Mouse (Mus musculus) heart, adult 2 months (tissue): Measurements from ENCODE around the gene Ptprd. TPM values are rescaled to one million over a fixed set of nuclear protein-coding genes. Genes with fewer than 3 reads are reported as not detected.

Source experiments
- DNase-seq, 2 experiments: peaks; one replicate each; pipeline ENCODE4 v3.0.0; 2021
- H3K27ac ChIP-seq: fragments of 200-600 bp; 2 replicates; pipeline ENCODE4 v1.8.1; 2022
- H3K27me3 ChIP-seq: fragments of 200-500 bp; 2 replicates; pipeline ENCODE4 v1.6.1; 2012; ENCODE audit warnings: mild to moderate bottlenecking, low read length, inconsistent platforms, mixed read lengths; ENCODE audit not compliant: control insufficient read depth, insufficient read depth
- H3K36me3 ChIP-seq: fragments of 200-500 bp; 2 replicates; pipeline ENCODE4 v1.6.1; 2012; ENCODE audit warnings: low read length, inconsistent platforms; ENCODE audit not compliant: control insufficient read depth, insufficient read depth
- H3K4me1 ChIP-seq: fragments of 200-500 bp; 2 replicates; pipeline ENCODE4 v1.6.1; 2011; ENCODE audit warnings: low read length; ENCODE audit not compliant: control insufficient read depth, insufficient read depth
- H3K4me3 ChIP-seq: fragments of 200-600 bp; 2 replicates; pipeline ENCODE4 v1.8.1; 2022
- H3K79me2 ChIP-seq: fragments of 200-500 bp; replicated peaks from 2 replicates; pipeline ENCODE4 v1.6.1; 2012; ENCODE audit warnings: mild to moderate bottlenecking, inconsistent platforms, low read length, moderate library complexity, mixed read lengths; ENCODE audit not compliant: control insufficient read depth, insufficient read depth
- H3K9ac ChIP-seq: fragments of 200-500 bp; 2 replicates; pipeline ENCODE4 v1.6.1; 2012; ENCODE audit warnings: low read depth, mild to moderate bottlenecking, control low read depth, inconsistent platforms, low read length, mixed read lengths
- CTCF ChIP-seq: fragments of 200-600 bp; IDR thresholded peaks from 2 replicates; pipeline ENCODE4 v1.8.1; 2022; ENCODE audit warnings: antibody characterized with exemption, mild to moderate bottlenecking, moderate library complexity
- EP300 ChIP-seq: fragments of 200-500 bp; IDR thresholded peaks from 2 replicates; pipeline ENCODE4 v1.6.1; 2011; ENCODE audit warnings: low read depth, low read length, control low read depth; ENCODE audit not compliant: insufficient read depth
- POLR2A ChIP-seq: fragments of 200-500 bp; IDR thresholded peaks from 2 replicates; pipeline ENCODE4 v1.6.1; 2011; ENCODE audit warnings: mild to moderate bottlenecking, low read depth, low read length, control low read depth; ENCODE audit not compliant: insufficient read depth
- WGBS: fragments of 180-500 bp; shearing (Covaris S2); methylation state at CpG from one replicate; pipeline ENCODE4 v1.1.7; 2018; 5-methylcytosine and 5-hydroxymethylcytosine counted together
- intact Hi-C: fragments of 180-260 bp; cut with DNase I; formaldehyde crosslinking; loops from one replicate; pipeline ENCODE4 v1.15.1; 2025
- polyA plus RNA-seq: library from polyadenylated mRNA; depleted of rRNA; stranded (reverse); fragments of >200 nt; gene quantifications from 2 replicates; pipeline ENCODE4 v1.2.3, GENCODE M21; 2012
- total RNA-seq, 2 experiments: library from RNA; stranded (reverse); gene quantifications; 2 replicates each; pipeline ENCODE4 v1.2.3; 2021

Ptprd gene
- total and polyA plus RNA-seq, 3 experiments: 2.7 to 7.0 (median 5.3) TPM

- TF ChIP-seq CTCF (peak; percentile 70), EP300 (no peak)
- H3K27ac ChIP-seq: no peak overlapping the region
Observed at GRCm38 (mm10) chr4:76447396-76447795, 1764.4 kb downstream of the Ptprd start.

DNA sequence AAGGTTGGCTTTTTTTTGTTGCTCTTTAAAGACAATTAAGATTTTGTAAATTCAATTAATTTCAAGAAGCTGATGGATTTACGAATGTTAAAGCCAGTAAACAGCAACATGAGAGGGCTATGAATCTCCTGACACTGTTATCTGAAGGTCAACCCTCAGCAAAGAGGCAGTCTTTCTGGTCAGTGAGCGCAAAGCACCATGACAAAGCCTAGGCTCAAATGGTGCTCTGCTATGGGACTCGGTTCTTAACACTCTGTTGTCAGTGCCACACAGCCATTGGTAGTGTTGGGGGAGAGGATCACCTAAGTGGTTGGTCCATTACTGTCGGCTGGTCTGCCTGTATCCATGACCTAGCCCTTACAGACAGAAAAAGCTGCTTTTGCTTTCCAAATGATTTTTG is 1767.0 kb downstream of the Ptprd start:
- intact Hi-C loops: loop anchor here (10.0 kb wide), 1 partner anchor 80 kb away; no protein-coding TSS in a partner anchor
- H3K27ac ChIP-seq: no peak overlapping the region
- H3K27me3 ChIP-seq: no peaks in the 10 kb centered on the region
- H3K4me3 ChIP-seq: no peak overlapping the region
- H3K36me3 ChIP-seq: no peaks in the 10 kb centered on the region
- no peak overlapping the region for H3K9ac ChIP-seq
- no peaks in the 10 kb centered on the region for H3K79me2 ChIP-seq
- whole genome bisulfite sequencing: 84% methylated on average over 4 of the region's 4 CpGs
- no peak for DNase-seq
- H3K4me1 ChIP-seq: peaks cover 2% of the 10 kb centered on the region
- TF ChIP-seq POLR2A (no peak), CTCF (no peak), EP300 (no peak)

More at GRCm38 (mm10) chr4:76447396-76447795, 1764.4 kb downstream of the Ptprd start:
- no peak for DNase-seq
- intact Hi-C loops: loop anchor here (10.0 kb wide), 1 partner anchor 83 kb away; no protein-coding TSS in a partner anchor
- H3K79me2 ChIP-seq: no peaks in the 10 kb centered on the region
- peaks cover 2% of the 10 kb centered on the region; the same call in 1 of the 2 replicates for H3K4me1 ChIP-seq
- H3K9ac ChIP-seq: no peak overlapping the region
- H3K27me3 ChIP-seq: no peaks in the 10 kb centered on the region
- no peak overlapping the region for H3K4me3 ChIP-seq
- H3K36me3 ChIP-seq: no peaks in the 10 kb centered on the region

GRCm38 (mm10) chr4:76443553-76443952 is 1768.2 kb downstream of the Ptprd start:
- Histone ChIP-seq H3K9ac (no peak overlapping the region), H3K36me3 (no peaks in the 10 kb centered on the region), H3K4me1 (peaks cover under 1% of the 10 kb centered on the region), H3K4me3 (no peak overlapping the region), H3K79me2 (no peaks in the 10 kb centered on the region), H3K27ac (no peak overlapping the region), H3K27me3 (no peaks in the 10 kb centered on the region)
- TF ChIP-seq EP300: no peak
- no peak for TF ChIP-seq CTCF
- TF ChIP-seq POLR2A: no peak
- intact Hi-C loops: loop anchor here (10.0 kb wide), 1 partner anchor 79 kb away; no protein-coding TSS in a partner anchor
- DNase-seq: no peak
- WGBS: 86% methylated on average over 4 of the region's 4 CpGs

DNA sequence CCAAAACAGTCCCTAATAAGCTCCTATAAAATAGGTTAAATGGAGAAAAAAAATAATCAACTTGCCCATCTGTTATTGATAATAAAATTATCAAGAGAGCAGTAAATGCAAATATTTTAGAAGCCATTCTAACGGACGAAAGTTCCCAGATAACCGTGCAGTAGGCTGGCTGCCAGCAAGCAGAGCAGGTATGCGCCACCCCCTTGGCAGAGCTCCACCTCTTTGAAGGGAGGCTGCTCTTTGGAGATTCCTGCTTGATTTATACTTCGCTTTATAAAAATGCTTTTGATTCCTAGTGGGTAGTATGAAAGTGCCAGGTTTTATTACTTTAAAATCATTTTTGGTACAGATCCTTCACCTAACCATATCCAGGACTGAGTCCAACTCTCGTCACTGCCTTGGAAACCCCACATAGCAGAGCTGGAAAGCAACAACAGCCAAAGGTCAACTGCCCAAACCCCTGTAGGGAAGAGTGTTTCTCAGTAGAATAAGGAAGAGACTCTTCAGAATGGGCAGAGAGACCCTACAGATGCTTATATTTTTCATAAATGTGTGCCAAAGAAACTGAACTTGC is 1770.9 kb downstream of the Ptprd start:
- Histone ChIP-seq H3K9ac (no peak overlapping the region), H3K27me3 (no peaks in the 10 kb centered on the region), H3K36me3 (no peaks in the 10 kb centered on the region), H3K4me3 (peak overlapping the region; percentile 15), H3K79me2 (no peaks in the 10 kb centered on the region), H3K4me1 (no peaks in the 10 kb centered on the region; the same call in 1 of the 2 replicates), H3K27ac (peak overlapping the region; percentile 55)
- WGBS: 22% methylated on average over 6 of the region's 6 CpGs
- no peak for TF ChIP-seq EP300
- intact Hi-C loops: loop anchor here (10.0 kb wide), 1 partner anchor 76 kb away; no protein-coding TSS in a partner anchor
- DNase-seq: peak; percentile 44 to 53

GRCm38 (mm10) chr4:76438496-76439079 is 1773.2 kb downstream of the Ptprd start:
- H3K4me1 ChIP-seq: no peaks in the 10 kb centered on the region; the same call in 1 of the 2 replicates
- H3K27me3 ChIP-seq: no peaks in the 10 kb centered on the region
- no peak overlapping the region for H3K27ac ChIP-seq
- intact Hi-C loops: no loop called here
- TF ChIP-seq POLR2A (no peak), CTCF (no peak), EP300 (no peak)
- 65% methylated on average over 6 of the region's 6 CpGs for WGBS
- H3K36me3 ChIP-seq: no peaks in the 10 kb centered on the region
- H3K79me2 ChIP-seq: no peaks in the 10 kb centered on the region; the same call in 1 of the 2 replicates
- H3K4me3 ChIP-seq: no peak overlapping the region
- no peak for DNase-seq
- no peak overlapping the region for H3K9ac ChIP-seq

GRCm38 (mm10) chr4:76438068-76438467 is 1773.7 kb downstream of the Ptprd start:
- TF ChIP-seq CTCF: no peak
- no peak for TF ChIP-seq POLR2A
- TF ChIP-seq EP300: no peak

More at GRCm38 (mm10) chr4:76438068-76438467, 1773.7 kb downstream of the Ptprd start:
- Histone ChIP-seq H3K27ac (no peak overlapping the region), H3K27me3 (no peaks in the 10 kb centered on the region), H3K4me3 (no peak overlapping the region), H3K36me3 (no peaks in the 10 kb centered on the region), H3K9ac (no peak overlapping the region), H3K4me1 (no peaks in the 10 kb centered on the region; the same call in 1 of the 2 replicates), H3K79me2 (no peaks in the 10 kb centered on the region; the same call in 1 of the 2 replicates)
- 91% methylated on average over 4 of the region's 4 CpGs for WGBS
- intact Hi-C loops: no loop called here
- DNase-seq: no peak
